8 mouse cellular contexts compared by ENCODE assay signal in genomic region chr10:79533126-79533911, GRCm38 (mm10). TPM values are rescaled to one million over a fixed set of nuclear protein-coding genes. Genes with fewer than 3 reads are reported as not detected.
DNase-seq lines count a peak whose midpoint lies in the region; ATAC-seq lines count a peak whose summit lies in the region.

Gene Plpp2, minus strand, starts transcription at chr10:79533796.

- under 1% methylated on average over 52 of the region's 52 CpGs for WGBS in hindbrain, embryonic 13.5 days

- H3K9me3 ChIP-seq in hindbrain, embryonic 13.5 days = no peaks in the 10 kb centered on the region

- no peak within 1 kb of the TSS for H3K27ac ChIP-seq in hindbrain, embryonic 13.5 days

- H3K4me2 ChIP-seq in hindbrain, embryonic 13.5 days = peak within 1 kb of the TSS; percentile 94

- peak; percentile 53 for ATAC-seq in hindbrain, embryonic 13.5 days (ENCODE audit: low FRiP score)

- peaks cover 16% of the 10 kb centered on the region for H3K4me1 ChIP-seq in hindbrain, embryonic 13.5 days (replicated peaks)

- H3K36me3 ChIP-seq in hindbrain, embryonic 13.5 days = peaks cover 10% of the 10 kb centered on the region

- peak within 1 kb of the TSS; percentile 55 for H3K4me3 ChIP-seq in hindbrain, embryonic 13.5 days

- peak within 1 kb of the TSS; percentile 77 for H3K9ac ChIP-seq in hindbrain, embryonic 13.5 days

- DNase-seq in R1 (ENCODE audit: low read depth, low spot score) = peak; percentile 86
- peak; percentile 72 for DNase-seq in cerebellum, adult 9-11 months
- DNase-seq in frontal cortex, postnatal 10 days (ENCODE audit: low spot score in 2 of 2) = peak; percentile 5 to 31
- DNase-seq in layer of hippocampus, postnatal 25 days (ENCODE audit: extremely low spot score in 1 of 2, low spot score in 1 of 2) = peak; percentile 15 to 34
- DNase-seq in lung, postnatal 4 days = peak; percentile 85 to 86
- DNase-seq in retina, adult 2 months (ENCODE audit: low read depth, low spot score) = peak; percentile 61
- peak; percentile 75 for DNase-seq in urinary bladder, adult 2 months (ENCODE audit: low spot score)

- H3K27me3 ChIP-seq in hindbrain, embryonic 13.5 days = peaks cover 20% of the 10 kb centered on the region; the same call in 1 of the 2 replicates

RNA-seq across cellular contexts. Expression of gene Plpp2, which starts in this region (rescaled TPM):
- 14.5 and 16.5 TPM in 2 replicates for polyA plus RNA-seq in hindbrain, embryonic 13.5 days (2015; fragmentation: Nextera tagmentation; extraction: Ambion mirVana)
- 1 to 10 TPM; 5.3 to 6.9 TPM for total RNA-seq in layer of hippocampus, postnatal 25 days (2021)
- polyA plus RNA-seq in urinary bladder, adult 2 months (2012; rRNA removed) = 21.5 and 29.1 TPM in 2 replicates

Comparison
In these comparisons a context has a peak if more than half of its experiments do, and no peak if none do; other contexts are left out.
1. DNase-seq: peak in every context shown above with its lines; median percentile 86 in R1; 86 in lung, postnatal 4 days; 75 in urinary bladder, adult 2 months; 72 in cerebellum, adult 9-11 months; 61 in retina, adult 2 months; 24 in layer of hippocampus, postnatal 25 days; 18 in frontal cortex, postnatal 10 days.